Mouse (Mus musculus) mature B cell (primary cell): ENCODE results near the gene Jakmip3.

Experiments
- in situ Hi-C: fragments of 300-500 bp; cut with MboI; formaldehyde crosslinking; loops from 2 replicates; pipeline ENCODE4 v1.14.3; 2019

Jakmip3 gene

GRCm38 (mm10) chr7:139063406-139063805 is 122.9 kb downstream of the Jakmip3 start:
- in situ Hi-C loops, result no loop called here

- in situ Hi-C loops, result no loop called here
Observed at GRCm38 (mm10) chr7:139068182-139068623, 127.7 kb downstream of the Jakmip3 start.

GRCm38 (mm10) chr7:139074189-139074588 is 133.7 kb downstream of the Jakmip3 start:
- in situ Hi-C loops, result no loop called here

- in situ Hi-C loops, result no loop called here
Observed at GRCm38 (mm10) chr7:139075054-139075794, 134.7 kb downstream of the Jakmip3 start.

- in situ Hi-C loops, result no loop called here
Observed at GRCm38 (mm10) chr7:139077283-139077682, 136.8 kb downstream of the Jakmip3 start.

GRCm38 (mm10) chr7:139078181-139078580 is 137.7 kb downstream of the Jakmip3 start:
- in situ Hi-C loops, result no loop called here

- in situ Hi-C loops, result no loop called here
Observed at GRCm38 (mm10) chr7:139079141-139079540, 138.6 kb downstream of the Jakmip3 start.

- in situ Hi-C loops, result no loop called here
Observed at GRCm38 (mm10) chr7:139080714-139081113, 140.2 kb downstream of the Jakmip3 start.

GRCm38 (mm10) chr7:139081158-139081557 is 140.6 kb downstream of the Jakmip3 start:
- in situ Hi-C loops, result no loop called here

- in situ Hi-C loops, result no loop called here
Observed at GRCm38 (mm10) chr7:139082281-139082680, 141.8 kb downstream of the Jakmip3 start.

- in situ Hi-C loops, result no loop called here
Observed at GRCm38 (mm10) chr7:139084316-139084715, 143.8 kb downstream of the Jakmip3 start.

GRCm38 (mm10) chr7:139085629-139086194 is 145.2 kb downstream of the Jakmip3 start, which contains the start of gene Dpysl4:
Dpysl4 (plus strand) TSS chr7:139086001.
- in situ Hi-C loops, result no loop called here

- in situ Hi-C loops, result no loop called here
Observed at GRCm38 (mm10) chr7:139086195-139087158, 145.9 kb downstream of the Jakmip3 start.

GRCm38 (mm10) chr7:139087801-139088200 is 147.3 kb downstream of the Jakmip3 start:
- in situ Hi-C loops, result no loop called here

GRCm38 (mm10) chr7:139089892-139090874 is 149.7 kb downstream of the Jakmip3 start:
- in situ Hi-C loops, result no loop called here

- in situ Hi-C loops, result no loop called here
Observed at GRCm38 (mm10) chr7:139091681-139092080, 151.2 kb downstream of the Jakmip3 start.

GRCm38 (mm10) chr7:139092676-139093075 is 152.1 kb downstream of the Jakmip3 start:
- in situ Hi-C loops, result no loop called here

- in situ Hi-C loops, result no loop called here
Observed at GRCm38 (mm10) chr7:139093124-139093523, 152.6 kb downstream of the Jakmip3 start.

GRCm38 (mm10) chr7:139093781-139094180 is 153.3 kb downstream of the Jakmip3 start:
- in situ Hi-C loops, result no loop called here

GRCm38 (mm10) chr7:139094761-139095160 is 154.2 kb downstream of the Jakmip3 start:
- in situ Hi-C loops, result no loop called here

GRCm38 (mm10) chr7:139095282-139095681 is 154.8 kb downstream of the Jakmip3 start:
- in situ Hi-C loops, result no loop called here
